Mouse (Mus musculus): ENCODE data around the gene Magi1. TPM values are rescaled to one million over a fixed set of nuclear protein-coding genes. Genes with fewer than 3 reads are reported as not detected.

The Magi1 gene
- polyA plus RNA-seq, 1 experiment from 2014 or later = 17.1 TPM

DNA sequence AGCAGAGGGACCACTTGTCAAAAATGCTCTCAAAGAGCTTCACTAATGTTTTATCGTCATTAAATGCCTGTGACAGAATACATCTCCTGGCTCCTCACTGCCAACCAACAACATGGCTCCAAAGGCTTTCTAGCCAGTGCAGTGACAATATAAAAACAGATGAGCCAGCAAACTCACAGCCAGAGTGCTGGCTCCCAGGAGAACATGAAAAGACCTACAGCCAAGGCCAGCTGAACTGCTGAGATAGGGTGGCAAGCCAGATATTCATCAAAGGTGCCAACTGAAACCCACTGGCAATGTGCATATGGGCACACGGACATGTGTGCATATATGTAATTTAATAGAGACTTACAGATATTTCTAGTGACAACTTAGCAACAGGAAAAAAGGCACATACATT is 408.8 kb downstream of the Magi1 start:
- H3K4me2 ChIP-seq = no peak overlapping the region
- no peaks in the 10 kb centered on the region for H3K4me1 ChIP-seq (replicated peaks)
- H3K27ac ChIP-seq = no peak overlapping the region
- WGBS = 93% methylated on average over 2 of the region's 2 CpGs
- no peak overlapping the region for H3K4me3 ChIP-seq (replicated peaks)
- H3K27me3 ChIP-seq = no peaks in the 10 kb centered on the region
- no peak overlapping the region for H3K9ac ChIP-seq (replicated peaks)
- H3K9me3 ChIP-seq = no peaks in the 10 kb centered on the region
- ATAC-seq (ENCODE audit: insufficient number of reproducible peaks, insufficient read depth, low FRiP score, low TSS enrichment, low read depth) = no peak
- H3K36me3 ChIP-seq = no peaks in the 10 kb centered on the region

DNA sequence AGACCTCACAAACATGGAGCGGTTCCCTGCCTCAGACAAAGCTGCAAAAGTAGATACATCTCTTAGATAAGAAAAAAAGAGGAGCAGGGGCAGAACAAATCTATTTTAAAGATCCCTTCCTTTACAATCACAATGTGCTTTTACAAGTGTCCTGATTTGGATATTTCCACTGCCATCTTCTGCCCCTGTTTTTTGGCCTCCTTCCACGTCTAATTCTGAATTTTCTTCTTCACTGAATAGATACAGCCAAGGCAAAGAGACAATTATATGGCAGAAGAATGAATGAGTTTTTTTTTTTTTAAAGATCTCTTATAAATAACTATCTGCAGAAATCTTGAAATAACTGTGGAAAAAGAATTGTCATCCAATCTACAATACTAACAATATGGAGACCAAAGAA is 409.3 kb downstream of the Magi1 start:
- WGBS = 93% methylated on average over 2 of the region's 2 CpGs
- no peak for ATAC-seq (ENCODE audit: insufficient number of reproducible peaks, insufficient read depth, low FRiP score, low TSS enrichment, low read depth)
- Histone ChIP-seq H3K4me1 (replicated peaks) (no peaks in the 10 kb centered on the region), H3K36me3 (no peaks in the 10 kb centered on the region), H3K4me2 (no peak overlapping the region), H3K27me3 (no peaks in the 10 kb centered on the region), H3K27ac (no peak overlapping the region), H3K9ac (replicated peaks) (no peak overlapping the region), H3K4me3 (replicated peaks) (no peak overlapping the region), H3K9me3 (no peaks in the 10 kb centered on the region)

DNA sequence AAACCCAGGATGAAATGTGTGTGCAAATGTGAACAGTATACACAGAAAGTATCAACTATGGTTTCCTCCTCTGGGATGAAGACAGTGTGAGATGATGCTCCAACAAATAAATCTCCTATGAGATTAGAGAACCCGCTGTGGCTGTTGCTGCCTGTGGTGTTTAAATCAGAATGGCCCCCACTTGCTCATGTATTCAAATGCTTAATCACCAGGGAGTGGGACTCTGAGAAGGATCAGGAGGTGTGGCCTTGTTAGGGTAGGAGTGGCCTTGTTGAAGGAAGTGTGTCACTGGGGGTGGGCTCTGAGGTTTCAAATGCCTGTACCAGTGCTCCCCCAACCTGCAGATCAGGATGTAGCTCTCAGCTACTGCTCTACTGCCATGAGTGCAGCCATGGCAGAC is 410.2 kb downstream of the Magi1 start:
- no peak overlapping the region for H3K9ac ChIP-seq (replicated peaks)
- no peaks in the 10 kb centered on the region for H3K4me1 ChIP-seq (replicated peaks)
- no peak overlapping the region for H3K4me2 ChIP-seq
- no peaks in the 10 kb centered on the region for H3K36me3 ChIP-seq
- WGBS = 59% methylated on average over 1 of the region's 1 CpGs
- H3K9me3 ChIP-seq = no peaks in the 10 kb centered on the region
- no peaks in the 10 kb centered on the region for H3K27me3 ChIP-seq
- no peak overlapping the region for H3K27ac ChIP-seq
- H3K4me3 ChIP-seq (replicated peaks) = no peak overlapping the region
- no peak for ATAC-seq (ENCODE audit: insufficient number of reproducible peaks, insufficient read depth, low FRiP score, low TSS enrichment, low read depth)

DNA sequence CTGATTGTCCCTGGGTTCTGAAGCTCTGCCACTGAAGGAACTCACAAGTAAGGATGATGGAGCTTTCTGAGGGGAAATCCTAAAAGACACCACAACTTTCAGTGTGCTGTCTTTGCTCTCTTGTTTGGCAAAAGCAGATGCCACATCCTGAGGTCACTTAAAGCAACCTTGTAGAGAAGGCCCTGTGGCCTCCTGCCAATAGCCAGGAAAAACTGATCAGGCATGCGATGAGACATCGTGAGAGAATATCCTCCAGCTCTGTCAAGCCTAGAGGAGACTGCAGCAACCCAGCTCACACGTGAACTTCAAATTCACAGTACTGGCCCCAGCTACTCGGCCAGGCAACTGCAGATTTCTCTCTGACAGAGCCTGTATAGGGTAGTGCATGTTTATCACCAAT is 412.2 kb downstream of the Magi1 start:
- no peaks in the 10 kb centered on the region for H3K27me3 ChIP-seq
- H3K4me1 ChIP-seq (replicated peaks) = no peaks in the 10 kb centered on the region
- H3K27ac ChIP-seq = no peak overlapping the region
- no peak overlapping the region for H3K9ac ChIP-seq (replicated peaks)
- H3K4me3 ChIP-seq (replicated peaks) = no peak overlapping the region
- H3K9me3 ChIP-seq = no peaks in the 10 kb centered on the region
- no peak overlapping the region for H3K4me2 ChIP-seq
- H3K36me3 ChIP-seq = no peaks in the 10 kb centered on the region
- no peak for ATAC-seq (ENCODE audit: insufficient number of reproducible peaks, insufficient read depth, low FRiP score, low TSS enrichment, low read depth)
- WGBS = 85% methylated on average over 4 of the region's 4 CpGs

DNA sequence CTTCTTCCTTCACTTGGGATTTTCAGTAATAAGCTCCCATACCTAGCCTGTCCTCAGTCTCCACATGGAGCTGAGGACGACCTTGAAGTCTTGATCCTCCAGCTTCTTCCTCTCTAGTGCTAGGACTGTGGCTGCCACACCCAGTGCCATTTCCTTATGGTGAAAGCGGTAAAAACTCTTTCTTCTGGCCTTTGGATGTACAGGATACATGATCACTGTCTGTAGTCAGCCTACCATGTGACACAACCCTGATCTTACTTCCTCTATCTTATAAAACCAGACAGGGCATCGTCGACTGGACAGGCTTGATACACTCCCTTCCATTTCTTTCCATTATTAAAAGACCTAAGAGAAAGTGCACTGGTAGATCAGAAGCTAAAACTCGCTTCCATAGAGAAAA is 413.7 kb downstream of the Magi1 start:
- Histone ChIP-seq H3K9ac (replicated peaks) (no peak overlapping the region), H3K4me1 (replicated peaks) (no peaks in the 10 kb centered on the region), H3K9me3 (no peaks in the 10 kb centered on the region), H3K27ac (no peak overlapping the region), H3K36me3 (no peaks in the 10 kb centered on the region), H3K4me3 (replicated peaks) (no peak overlapping the region), H3K27me3 (no peaks in the 10 kb centered on the region), H3K4me2 (no peak overlapping the region)
- no peak for ATAC-seq (ENCODE audit: insufficient number of reproducible peaks, insufficient read depth, low FRiP score, low TSS enrichment, low read depth)
- 55% methylated on average over 5 of the region's 5 CpGs for WGBS

DNA sequence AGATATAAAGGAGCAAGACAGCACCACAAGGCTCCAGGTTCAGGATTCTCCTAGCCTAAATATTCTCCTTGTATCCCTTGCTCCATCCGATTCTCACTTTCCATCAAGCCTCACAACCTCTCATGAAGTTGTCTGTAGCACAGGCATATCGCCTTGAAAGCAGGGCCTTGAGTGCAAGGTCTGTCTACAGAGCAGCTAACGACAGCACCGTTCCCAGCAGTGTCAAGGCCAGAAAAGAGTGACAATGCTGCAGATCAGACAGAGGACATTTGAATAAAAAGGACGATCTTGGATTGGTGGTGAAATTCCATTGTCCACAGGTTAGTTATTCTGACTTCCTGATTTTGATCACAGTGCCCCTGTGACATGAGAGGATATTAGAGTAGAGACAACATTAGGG is 421.5 kb downstream of the Magi1 start:
- Histone ChIP-seq H3K4me3 (replicated peaks) (no peak overlapping the region), H3K9ac (replicated peaks) (no peak overlapping the region), H3K4me2 (no peak overlapping the region), H3K36me3 (no peaks in the 10 kb centered on the region), H3K27ac (no peak overlapping the region), H3K27me3 (no peaks in the 10 kb centered on the region), H3K4me1 (replicated peaks) (peaks cover 8% of the 10 kb centered on the region; the same call in 1 of the 2 replicates), H3K9me3 (no peaks in the 10 kb centered on the region)
- ATAC-seq (ENCODE audit: insufficient number of reproducible peaks, insufficient read depth, low FRiP score, low TSS enrichment, low read depth) = no peak
- 95% methylated on average over 5 of the region's 5 CpGs for WGBS

DNA sequence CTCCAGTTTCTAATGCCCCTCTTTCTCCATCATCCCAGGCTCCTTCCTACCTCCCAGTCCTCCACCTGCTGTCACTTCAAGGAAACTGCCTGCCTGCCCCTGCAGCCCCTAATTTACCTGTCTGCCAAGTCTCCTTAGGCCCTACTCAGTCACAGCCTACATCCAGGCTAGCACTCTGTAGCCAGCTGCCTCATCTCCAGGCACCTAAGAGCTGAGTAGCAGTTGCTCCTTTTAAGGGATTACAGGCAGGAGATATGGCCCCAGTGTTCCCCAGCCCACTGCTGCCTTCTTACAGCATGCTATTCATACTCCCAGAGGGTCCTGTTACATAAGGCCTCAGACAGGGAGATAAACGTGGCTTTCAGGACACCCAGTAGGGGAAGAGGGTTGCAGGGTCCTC is 426.9 kb downstream of the Magi1 start:
- no peaks in the 10 kb centered on the region for H3K9me3 ChIP-seq
- H3K4me3 ChIP-seq (replicated peaks) = no peak overlapping the region
- no peak for ATAC-seq (ENCODE audit: insufficient number of reproducible peaks, insufficient read depth, low FRiP score, low TSS enrichment, low read depth)
- no peak overlapping the region for H3K4me2 ChIP-seq
- H3K9ac ChIP-seq (replicated peaks) = no peak overlapping the region
- H3K36me3 ChIP-seq = no peaks in the 10 kb centered on the region
- H3K27me3 ChIP-seq = no peaks in the 10 kb centered on the region
- 23% methylated on average over 1 of the region's 1 CpGs for WGBS
- H3K4me1 ChIP-seq (replicated peaks) = peaks cover 25% of the 10 kb centered on the region
- no peak overlapping the region for H3K27ac ChIP-seq

DNA sequence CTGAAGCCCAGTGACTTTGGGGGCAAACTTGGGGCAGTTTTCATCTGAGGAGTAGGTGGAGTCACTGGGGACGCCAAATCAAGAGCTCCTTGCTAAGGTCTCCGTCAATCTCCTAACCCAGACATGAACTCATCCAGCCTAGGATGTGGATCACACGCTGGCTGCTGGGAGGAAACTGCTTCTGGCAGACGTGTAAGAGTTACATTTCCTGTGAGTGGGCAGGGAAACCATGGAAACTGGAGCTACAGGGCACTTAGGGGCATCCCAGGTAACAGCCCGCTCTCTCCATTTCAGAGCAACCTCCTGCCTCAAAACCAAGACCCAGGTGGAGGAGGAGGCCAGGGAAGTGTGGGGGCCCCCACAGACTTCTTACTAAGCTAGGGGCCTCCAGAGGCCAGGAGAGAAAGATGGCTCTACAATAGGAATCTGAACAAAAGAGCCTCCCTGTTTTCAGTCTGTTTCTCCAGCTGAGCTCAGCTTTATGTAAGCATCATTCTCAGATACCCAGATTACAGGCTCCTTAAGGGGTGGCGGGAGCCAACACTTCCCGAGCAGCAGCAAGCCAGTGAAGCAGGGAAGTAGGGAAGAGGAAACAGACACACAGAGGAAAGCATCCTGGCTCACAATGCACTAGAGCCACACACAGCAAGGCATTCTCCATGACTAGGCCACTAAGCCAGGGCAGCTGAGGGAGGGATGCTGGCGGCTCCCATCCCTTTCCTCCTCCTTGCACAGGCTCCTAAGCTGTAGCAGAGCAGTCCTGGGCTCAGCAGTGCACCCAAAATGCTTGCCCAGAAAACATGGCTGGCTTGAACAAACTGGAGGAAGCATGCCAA is 427.7 kb downstream of the Magi1 start:
- Histone ChIP-seq H3K4me1 (replicated peaks) (peaks cover 26% of the 10 kb centered on the region), H3K27me3 (no peaks in the 10 kb centered on the region), H3K36me3 (no peaks in the 10 kb centered on the region), H3K9me3 (no peaks in the 10 kb centered on the region), H3K4me3 (replicated peaks) (no peak overlapping the region), H3K27ac (peak overlapping the region; percentile 41; the same call in 1 of the 2 replicates), H3K4me2 (no peak overlapping the region), H3K9ac (replicated peaks) (no peak overlapping the region; the same call in 1 of the 2 replicates)
- WGBS = 47% methylated on average over 8 of the region's 8 CpGs
- no peak for ATAC-seq (ENCODE audit: insufficient number of reproducible peaks, insufficient read depth, low FRiP score, low TSS enrichment, low read depth)

DNA sequence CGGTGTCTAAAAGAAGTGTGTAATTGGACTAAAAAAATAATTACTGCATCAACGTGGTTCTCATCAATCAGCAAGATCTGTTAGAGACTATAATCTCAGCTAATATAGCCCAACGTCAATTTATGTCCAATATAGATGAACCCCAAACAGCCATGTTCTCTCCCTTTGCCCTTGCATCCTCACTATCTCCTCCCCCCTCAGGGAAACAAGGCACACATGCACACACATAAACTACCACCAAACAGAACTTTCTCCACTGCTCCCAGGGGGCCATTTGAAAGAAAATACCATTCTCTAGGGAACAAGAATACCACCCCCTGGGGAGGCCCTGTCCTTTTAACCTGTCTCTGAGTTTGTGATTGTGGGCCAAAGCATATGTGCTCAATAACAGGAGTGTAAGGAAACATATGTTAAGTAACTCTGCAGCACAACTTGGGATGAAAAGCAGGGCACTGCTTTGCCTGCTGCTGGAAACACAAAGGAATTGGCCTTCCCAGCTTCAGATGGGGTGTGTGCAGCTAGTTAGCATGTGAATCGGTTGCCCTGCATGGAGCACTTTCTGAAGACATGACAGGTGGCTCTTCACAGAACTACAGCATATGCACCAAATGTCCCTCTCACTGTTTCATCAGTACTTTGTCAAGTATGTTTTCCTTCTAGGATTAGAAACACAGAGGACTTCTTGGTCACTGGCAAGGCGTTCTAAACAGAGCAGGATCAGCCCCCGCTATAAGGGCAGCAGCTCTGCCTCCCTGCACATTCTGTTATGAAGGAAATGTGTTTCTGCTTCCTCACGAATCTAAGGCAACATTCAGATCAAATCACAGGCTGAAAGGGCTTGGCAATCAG is 434.6 kb downstream of the Magi1 start:
- H3K27me3 ChIP-seq = no peaks in the 10 kb centered on the region
- H3K4me2 ChIP-seq = no peak overlapping the region
- H3K4me1 ChIP-seq (replicated peaks) = peaks cover 23% of the 10 kb centered on the region
- no peaks in the 10 kb centered on the region for H3K9me3 ChIP-seq
- no peak overlapping the region for H3K4me3 ChIP-seq (replicated peaks)
- 0 out of 2 replicates have a peak overlapping the region, but pooled peaks have one; percentile 46 for H3K27ac ChIP-seq
- H3K9ac ChIP-seq (replicated peaks) = no peak overlapping the region
- 61% methylated on average over 7 of the region's 7 CpGs for WGBS
- no peaks in the 10 kb centered on the region for H3K36me3 ChIP-seq
- ATAC-seq (ENCODE audit: insufficient number of reproducible peaks, insufficient read depth, low FRiP score, low TSS enrichment, low read depth) = no peak

DNA sequence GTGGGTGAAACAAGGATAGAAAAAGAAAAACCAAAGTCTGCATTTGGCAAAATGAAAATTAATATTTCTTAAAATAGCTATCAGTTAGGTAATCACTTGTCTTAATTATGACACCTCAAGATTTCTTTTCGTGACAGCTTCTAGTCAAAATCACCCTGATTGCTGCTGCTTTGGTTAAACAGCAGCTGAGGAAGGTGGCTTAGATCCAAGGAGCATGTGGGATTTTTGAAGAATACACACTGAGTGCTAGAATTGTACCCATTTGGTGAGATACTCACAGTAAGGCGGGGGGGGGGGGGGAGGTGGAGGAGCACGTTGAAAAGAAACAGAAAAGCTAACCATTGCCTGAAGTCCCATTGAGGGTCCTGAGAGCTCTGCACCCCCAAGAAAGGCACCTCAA is 438.2 kb downstream of the Magi1 start:
- Histone ChIP-seq H3K4me1 (replicated peaks) (peaks cover 17% of the 10 kb centered on the region), H3K9ac (replicated peaks) (no peak overlapping the region), H3K27ac (no peak overlapping the region), H3K9me3 (no peaks in the 10 kb centered on the region), H3K4me3 (replicated peaks) (no peak overlapping the region), H3K36me3 (no peaks in the 10 kb centered on the region), H3K4me2 (no peak overlapping the region), H3K27me3 (no peaks in the 10 kb centered on the region)
- 61% methylated on average over 3 of the region's 3 CpGs for WGBS
- ATAC-seq (ENCODE audit: insufficient number of reproducible peaks, insufficient read depth, low FRiP score, low TSS enrichment, low read depth) = no peak

GRCm38 (mm10) chr6:93845080-93845479 is 438.6 kb downstream of the Magi1 start:
- 80% methylated on average over 5 of the region's 5 CpGs for WGBS
- no peak overlapping the region for H3K9ac ChIP-seq (replicated peaks)
- no peak overlapping the region for H3K4me2 ChIP-seq
- ATAC-seq (ENCODE audit: insufficient number of reproducible peaks, insufficient read depth, low FRiP score, low TSS enrichment, low read depth) = no peak
- H3K4me3 ChIP-seq (replicated peaks) = no peak overlapping the region
- peaks cover 15% of the 10 kb centered on the region for H3K4me1 ChIP-seq (replicated peaks)
- H3K27ac ChIP-seq = no peak overlapping the region
- no peaks in the 10 kb centered on the region for H3K36me3 ChIP-seq
- H3K27me3 ChIP-seq = no peaks in the 10 kb centered on the region
- H3K9me3 ChIP-seq = no peaks in the 10 kb centered on the region

Measured in limb, embryonic 12.5 days (tissue).